Mouse (Mus musculus): ENCODE data around the gene Irak3. TPM values are rescaled to one million over a fixed set of nuclear protein-coding genes. Genes with fewer than 3 reads are reported as not detected.

Irak3 gene
- polyA plus RNA-seq, 1 experiment = 24.3 TPM

DNA sequence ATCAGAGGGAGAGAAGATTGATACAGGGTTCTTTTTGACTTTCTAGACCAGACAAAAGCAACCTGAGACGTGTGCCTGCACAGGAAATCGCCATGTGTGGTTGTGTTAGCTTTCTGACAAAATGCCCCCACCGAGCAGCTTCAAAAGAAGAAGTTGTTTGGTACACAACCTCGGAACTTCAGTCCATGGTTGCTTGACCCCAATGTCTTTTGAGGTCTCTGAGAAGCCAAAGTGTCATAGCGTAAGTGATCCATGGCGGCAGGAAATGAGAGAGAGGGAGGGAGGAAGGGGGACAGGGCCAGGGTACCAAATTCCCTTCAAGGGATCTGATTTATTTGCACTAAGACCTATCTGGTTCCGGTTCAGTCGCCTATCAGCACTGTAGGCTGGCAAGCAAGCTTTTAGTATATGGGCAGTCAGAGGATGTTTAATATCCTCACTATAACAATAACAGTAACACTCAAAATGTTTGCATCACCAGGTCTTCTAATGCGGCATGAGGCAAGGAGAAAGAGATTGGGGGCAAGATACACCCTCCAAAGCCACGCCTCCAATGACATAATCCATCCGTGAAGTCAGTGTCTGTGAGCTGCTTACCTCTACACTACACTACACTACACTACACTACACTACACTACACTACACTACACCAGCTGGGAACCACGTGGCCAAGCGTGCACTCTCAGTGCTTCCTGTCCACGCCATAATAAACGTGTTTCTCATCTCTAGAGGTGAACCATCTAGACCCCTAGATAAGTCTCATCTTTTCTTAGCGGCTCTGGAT lies 729 bp upstream of the Irak3 start:
- H3K36me3 ChIP-seq (ENCODE audit: control insufficient read depth, insufficient read depth, low read length) = no peaks in the 10 kb centered on the region
- TF ChIP-seq POLR2A (IDR thresholded peaks at IDR 0.05; ENCODE audit: control insufficient read depth, low read depth, low read length) (no peak), CTCF (IDR thresholded peaks at IDR 0.05; ENCODE audit: control insufficient read depth, insufficient read depth, insufficient replicate concordance, low read depth, low read length) (no peak)
- H3K27me3 ChIP-seq (ENCODE audit: control insufficient read depth, insufficient read depth, low read length) = no peaks in the 10 kb centered on the region; the same call in 1 of the 2 replicates
- no peak overlapping the region for H3K27ac ChIP-seq (ENCODE audit: control insufficient read depth, insufficient read depth, low read depth, low read length)
- H3K4me1 ChIP-seq (ENCODE audit: control insufficient read depth, insufficient read depth, low read length) = peaks cover 6% of the 10 kb centered on the region
- H3K4me3 ChIP-seq (ENCODE audit: control insufficient read depth, low read depth, low read length) = no peak overlapping the region

DNA sequence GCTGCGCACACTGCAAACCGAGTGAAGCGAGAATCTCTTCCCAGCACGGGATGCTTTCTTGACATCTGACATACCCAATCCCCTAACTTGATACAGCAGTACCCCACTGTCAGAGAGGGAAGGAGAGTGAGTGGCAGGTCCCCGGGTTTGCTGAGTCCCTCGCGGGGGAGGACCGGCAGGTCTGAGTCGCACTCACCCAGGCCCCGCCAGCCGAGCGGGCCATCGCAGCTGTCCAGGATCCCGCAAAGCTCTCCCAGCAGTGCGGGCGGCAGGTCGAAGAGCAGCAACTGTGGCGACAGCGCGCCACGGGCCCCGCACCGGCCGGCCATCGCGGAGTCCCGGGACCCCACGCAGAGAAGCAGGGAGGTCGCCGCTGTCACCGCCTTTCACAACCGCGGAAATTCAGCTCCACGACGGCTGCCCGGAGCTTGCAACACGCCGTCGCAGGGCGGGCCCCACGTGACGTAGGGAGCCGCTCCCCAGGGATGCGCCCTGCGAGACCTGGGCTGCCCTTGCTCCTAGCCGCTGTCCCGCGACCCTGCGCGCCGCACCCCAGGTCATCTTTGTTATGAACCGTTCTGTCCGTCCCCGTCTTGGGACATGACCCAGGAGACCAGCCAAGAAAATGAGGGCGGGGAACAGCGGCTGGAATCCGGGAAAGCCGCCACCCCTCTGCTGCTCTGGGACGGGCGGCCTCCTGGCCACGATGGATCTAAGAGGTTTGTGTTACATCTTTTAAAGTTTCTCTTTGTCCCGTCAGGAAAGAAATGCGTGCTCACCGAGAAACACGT lies 604 bp downstream of the Irak3 start, which contains the start of gene Tmbim4:
Tmbim4 (plus strand) TSS at position 460 of the 791 bp plus-strand sequence.
- Histone ChIP-seq H3K27me3 (ENCODE audit: control insufficient read depth, insufficient read depth, low read length) (no peaks in the 10 kb centered on the region; the same call in 1 of the 2 replicates), H3K4me3 (ENCODE audit: control insufficient read depth, low read depth, low read length) (peak within 1 kb of the TSS; percentile 71), H3K27ac (ENCODE audit: control insufficient read depth, insufficient read depth, low read depth, low read length) (peak within 1 kb of the TSS; percentile 46), H3K4me1 (ENCODE audit: control insufficient read depth, insufficient read depth, low read length) (peaks cover 6% of the 10 kb centered on the region), H3K36me3 (ENCODE audit: control insufficient read depth, insufficient read depth, low read length) (no peaks in the 10 kb centered on the region)
- TF ChIP-seq POLR2A (IDR thresholded peaks at IDR 0.05; ENCODE audit: control insufficient read depth, low read depth, low read length) (no peak), CTCF (IDR thresholded peaks at IDR 0.05; ENCODE audit: control insufficient read depth, insufficient read depth, insufficient replicate concordance, low read depth, low read length) (no peak)

DNA sequence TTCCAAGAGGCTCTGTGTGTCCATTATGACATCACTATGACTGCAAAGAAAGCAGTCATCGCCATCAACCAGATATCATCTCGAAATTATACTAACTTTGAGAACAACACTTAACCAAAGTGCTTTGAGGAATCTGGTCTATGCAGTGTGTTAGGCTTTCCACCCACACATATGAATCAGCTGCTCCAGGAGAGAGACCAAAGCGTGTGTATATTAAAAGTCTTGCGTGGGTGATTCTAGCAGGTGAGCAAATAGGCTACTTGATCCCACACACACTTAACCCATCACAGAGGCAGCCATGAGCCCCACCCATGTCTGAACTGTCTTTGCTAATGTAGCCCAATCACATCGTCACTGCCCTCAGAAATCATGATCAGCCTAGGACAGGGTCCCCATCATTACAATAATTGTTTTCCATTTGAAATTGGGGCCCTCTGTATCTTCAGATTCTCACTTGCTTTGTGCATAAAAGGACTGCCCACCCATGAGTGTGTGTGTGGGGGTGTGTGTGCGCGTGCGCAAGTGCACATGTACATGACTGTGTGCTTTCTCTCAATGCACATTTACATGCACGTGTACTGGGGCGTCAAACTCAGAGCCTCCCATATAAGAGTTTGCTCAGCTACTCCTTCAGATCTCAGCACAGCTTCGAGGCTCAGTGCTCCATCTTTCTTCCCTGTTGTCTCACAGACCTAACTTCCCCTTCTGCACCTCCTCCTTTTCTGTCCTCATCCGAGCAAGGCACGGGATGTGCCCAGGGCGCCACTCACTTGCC lies 4.7 kb downstream of the Irak3 start:
- no peak overlapping the region for H3K27ac ChIP-seq (ENCODE audit: control insufficient read depth, insufficient read depth, low read depth, low read length)
- TF ChIP-seq CTCF (IDR thresholded peaks at IDR 0.05; ENCODE audit: control insufficient read depth, insufficient read depth, insufficient replicate concordance, low read depth, low read length) (no peak), POLR2A (IDR thresholded peaks at IDR 0.05; ENCODE audit: control insufficient read depth, low read depth, low read length) (no peak)
- H3K4me1 ChIP-seq (ENCODE audit: control insufficient read depth, insufficient read depth, low read length) = peaks cover 4% of the 10 kb centered on the region
- H3K27me3 ChIP-seq (ENCODE audit: control insufficient read depth, insufficient read depth, low read length) = no peaks in the 10 kb centered on the region; the same call in 1 of the 2 replicates
- H3K36me3 ChIP-seq (ENCODE audit: control insufficient read depth, insufficient read depth, low read length) = no peaks in the 10 kb centered on the region
- no peak overlapping the region for H3K4me3 ChIP-seq (ENCODE audit: control insufficient read depth, low read depth, low read length)

DNA sequence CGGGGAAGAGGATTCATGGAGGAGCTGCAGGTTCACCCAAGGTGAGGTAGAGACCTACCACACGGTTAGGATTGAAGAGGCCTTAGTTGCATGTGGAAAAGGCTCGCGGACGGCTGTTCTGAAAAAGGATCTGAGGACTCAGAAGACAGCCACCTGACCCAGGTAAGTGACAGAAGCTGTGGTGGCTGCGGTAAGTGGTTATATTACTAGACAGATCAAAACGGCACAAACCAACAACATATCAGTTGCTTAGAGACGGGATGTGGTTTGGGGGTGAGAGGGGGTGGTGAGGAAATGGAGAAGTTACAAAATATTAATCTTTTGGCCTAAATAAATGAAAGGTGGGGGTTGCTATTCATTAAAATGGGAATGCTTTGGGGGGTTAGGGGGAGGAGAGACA lies 8.7 kb downstream of the Irak3 start:
- Histone ChIP-seq H3K4me1 (ENCODE audit: control insufficient read depth, insufficient read depth, low read length) (no peaks in the 10 kb centered on the region; the same call in 1 of the 2 replicates), H3K27me3 (ENCODE audit: control insufficient read depth, insufficient read depth, low read length) (no peaks in the 10 kb centered on the region), H3K27ac (ENCODE audit: control insufficient read depth, insufficient read depth, low read depth, low read length) (no peak overlapping the region), H3K36me3 (ENCODE audit: control insufficient read depth, insufficient read depth, low read length) (no peaks in the 10 kb centered on the region), H3K4me3 (ENCODE audit: control insufficient read depth, low read depth, low read length) (no peak overlapping the region)
- TF ChIP-seq POLR2A (IDR thresholded peaks at IDR 0.05; ENCODE audit: control insufficient read depth, low read depth, low read length) = no peak
- no peak for TF ChIP-seq CTCF (IDR thresholded peaks at IDR 0.05; ENCODE audit: control insufficient read depth, insufficient read depth, insufficient replicate concordance, low read depth, low read length)

DNA sequence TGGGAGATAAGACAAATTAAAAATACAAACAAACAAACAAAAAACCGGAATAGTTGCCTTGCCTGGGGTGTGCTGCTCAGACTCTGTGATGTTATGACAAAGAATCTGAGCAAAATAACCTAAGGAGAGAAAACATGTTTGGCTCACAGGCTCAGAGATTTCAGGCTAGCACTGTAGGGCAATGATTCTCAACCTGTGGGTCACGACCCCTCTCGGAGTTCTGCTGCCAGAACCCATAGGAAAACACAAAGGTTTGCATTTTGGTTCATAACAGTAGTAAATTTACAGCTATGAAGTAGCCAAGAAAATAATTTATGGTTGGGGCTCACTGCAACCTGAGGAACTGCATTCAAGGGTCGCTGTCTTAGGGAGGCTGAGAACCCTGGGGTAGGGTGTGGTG lies 9.7 kb downstream of the Irak3 start:
- Histone ChIP-seq H3K4me3 (ENCODE audit: control insufficient read depth, low read depth, low read length) (no peak overlapping the region), H3K4me1 (ENCODE audit: control insufficient read depth, insufficient read depth, low read length) (no peaks in the 10 kb centered on the region; the same call in 1 of the 2 replicates), H3K27me3 (ENCODE audit: control insufficient read depth, insufficient read depth, low read length) (no peaks in the 10 kb centered on the region), H3K27ac (ENCODE audit: control insufficient read depth, insufficient read depth, low read depth, low read length) (no peak overlapping the region), H3K36me3 (ENCODE audit: control insufficient read depth, insufficient read depth, low read length) (no peaks in the 10 kb centered on the region)
- TF ChIP-seq POLR2A (IDR thresholded peaks at IDR 0.05; ENCODE audit: control insufficient read depth, low read depth, low read length) (no peak), CTCF (IDR thresholded peaks at IDR 0.05; ENCODE audit: control insufficient read depth, insufficient read depth, insufficient replicate concordance, low read depth, low read length) (no peak)

DNA sequence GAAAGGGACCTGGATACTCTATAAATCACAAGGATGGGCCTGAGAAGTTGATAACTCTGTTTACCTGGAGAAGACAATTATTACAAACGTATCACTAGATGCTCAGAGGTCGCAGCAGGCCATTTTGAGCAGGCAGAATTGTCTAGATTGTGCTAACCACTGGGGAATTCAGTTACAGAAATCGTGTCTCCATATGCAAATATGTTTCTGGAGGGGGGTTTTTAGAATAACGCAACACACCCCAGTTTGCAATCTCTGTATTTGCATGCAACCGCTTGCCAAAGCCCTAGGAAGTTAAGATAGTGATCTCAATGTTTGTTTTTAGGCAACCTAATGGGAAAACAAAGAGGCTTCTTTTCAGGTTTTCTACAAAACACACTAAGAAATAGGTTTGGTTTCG lies 10.8 kb downstream of the Irak3 start:
- H3K27me3 ChIP-seq (ENCODE audit: control insufficient read depth, insufficient read depth, low read length) = no peaks in the 10 kb centered on the region
- H3K4me1 ChIP-seq (ENCODE audit: control insufficient read depth, insufficient read depth, low read length) = no peaks in the 10 kb centered on the region; the same call in 1 of the 2 replicates
- no peak overlapping the region for H3K4me3 ChIP-seq (ENCODE audit: control insufficient read depth, low read depth, low read length)
- no peak overlapping the region for H3K27ac ChIP-seq (ENCODE audit: control insufficient read depth, insufficient read depth, low read depth, low read length)
- H3K36me3 ChIP-seq (ENCODE audit: control insufficient read depth, insufficient read depth, low read length) = no peaks in the 10 kb centered on the region
- TF ChIP-seq POLR2A (IDR thresholded peaks at IDR 0.05; ENCODE audit: control insufficient read depth, low read depth, low read length) (no peak), CTCF (IDR thresholded peaks at IDR 0.05; ENCODE audit: control insufficient read depth, insufficient read depth, insufficient replicate concordance, low read depth, low read length) (no peak)
